Mouse (Mus musculus) limb, embryonic 15.5 days (tissue): Measurements from ENCODE around the gene Pacs2. TPM values are rescaled to one million over a fixed set of nuclear protein-coding genes. Genes with fewer than 3 reads are reported as not detected.
A peak's percentile ranks its signal among the peaks of the same experiment; 100 is the strongest.

ENCODE experiments used
- ATAC-seq: fragments of 200-750 bp; cut with Nextera tagmentation; 2 replicates; pipeline ENCODE4 v1.8.0; 2017; ENCODE audit warnings: low read depth, moderate TSS enrichment; ENCODE audit not compliant: insufficient number of reproducible peaks, low FRiP score, low TSS enrichment
- H3K27ac ChIP-seq: fragments of 300-500 bp; sonication (generic); 2 replicates; pipeline ENCODE4 v1.5.1; 2015; ENCODE audit warnings: moderate library complexity, mild to moderate bottlenecking, inconsistent platforms
- H3K27me3 ChIP-seq: fragments of 300-500 bp; sonication (generic); 2 replicates; pipeline ENCODE4 v1.6.1; 2015; ENCODE audit warnings: inconsistent platforms
- H3K36me3 ChIP-seq: fragments of 300-500 bp; sonication (generic); 2 replicates; pipeline ENCODE4 v1.6.1; 2015; ENCODE audit warnings: inconsistent platforms
- H3K4me1 ChIP-seq: fragments of 300-500 bp; sonication (generic); 2 replicates; pipeline ENCODE4 v1.6.1; 2015; ENCODE audit warnings: inconsistent platforms
- H3K4me2 ChIP-seq: fragments of 300-500 bp; sonication (generic); 2 replicates; pipeline ENCODE4 v1.6.1; 2015; ENCODE audit warnings: mild to moderate bottlenecking, inconsistent platforms
- H3K4me3 ChIP-seq: fragments of 300-500 bp; sonication (generic); 2 replicates; pipeline ENCODE4 v1.5.1; 2015; ENCODE audit warnings: mild to moderate bottlenecking, inconsistent platforms
- H3K9ac ChIP-seq: fragments of 300-500 bp; sonication (generic); 2 replicates; pipeline ENCODE4 v1.6.1; 2015; ENCODE audit warnings: inconsistent platforms
- H3K9me3 ChIP-seq: fragments of 300-500 bp; sonication (generic); 2 replicates; pipeline ENCODE4 v1.6.1; 2016; ENCODE audit warnings: inconsistent platforms
- WGBS: fragments of 180-500 bp; shearing (Covaris S2); methylation state at CpG from one replicate; pipeline ENCODE4 v1.1.7; 2015; 5-methylcytosine and 5-hydroxymethylcytosine counted together
- polyA plus RNA-seq: library from polyadenylated mRNA; unstranded; fragments of >200 nt; fragmentation: Nextera tagmentation; extraction: Ambion mirVana; gene quantifications from 2 replicates; pipeline ENCODE4 v1.2.1, GENCODE M21; 2015

The Pacs2 gene
- polyA plus RNA-seq, 1 experiment from 2014 or later: 12.9 TPM

GRCm38 (mm10) chr12:112991444-112991843 is 22.9 kb upstream of the Pacs2 start:
- no peaks in the 10 kb centered on the region for H3K9me3 ChIP-seq
- H3K27me3 ChIP-seq: no peaks in the 10 kb centered on the region
- peaks cover 36% of the 10 kb centered on the region for H3K36me3 ChIP-seq
- H3K4me1 ChIP-seq: no peaks in the 10 kb centered on the region
- ATAC-seq: no peak
- H3K4me2 ChIP-seq: no peak overlapping the region
- no peak overlapping the region for H3K9ac ChIP-seq
- H3K4me3 ChIP-seq: no peak overlapping the region
- WGBS: 77% methylated on average over 2 of the region's 2 CpGs
- H3K27ac ChIP-seq: no peak overlapping the region

- Histone ChIP-seq H3K36me3 (peaks cover 24% of the 10 kb centered on the region), H3K9me3 (no peaks in the 10 kb centered on the region), H3K4me3 (no peak overlapping the region), H3K27me3 (no peaks in the 10 kb centered on the region), H3K4me1 (peaks cover 11% of the 10 kb centered on the region), H3K27ac (no peak overlapping the region), H3K4me2 (no peak overlapping the region), H3K9ac (no peak overlapping the region)
- ATAC-seq: no peak
- WGBS: 70% methylated on average over 4 of the region's 4 CpGs
Measured at GRCm38 (mm10) chr12:112994153-112994552, 20.2 kb upstream of the Pacs2 start.

GRCm38 (mm10) chr12:112999569-113000293 is 14.6 kb upstream of the Pacs2 start:
- H3K4me3 ChIP-seq: peak overlapping the region; percentile 93
- peak overlapping the region; percentile 80 for H3K4me2 ChIP-seq
- ATAC-seq: no peak
- no peaks in the 10 kb centered on the region for H3K9me3 ChIP-seq
- H3K27ac ChIP-seq: peak overlapping the region; percentile 96
- peak overlapping the region; percentile 99 for H3K9ac ChIP-seq
- 1% methylated on average over 56 of the region's 56 CpGs for WGBS
- H3K36me3 ChIP-seq: 0 out of 2 replicates have a peak, but pooled peaks cover 10% of the 10 kb centered on the region
- no peaks in the 10 kb centered on the region for H3K27me3 ChIP-seq
- peaks cover 21% of the 10 kb centered on the region for H3K4me1 ChIP-seq

- Histone ChIP-seq H3K36me3 (0 out of 2 replicates have a peak, but pooled peaks cover 10% of the 10 kb centered on the region), H3K4me2 (peak within 1 kb of the TSS; percentile 80), H3K9ac (peak within 1 kb of the TSS; percentile 99), H3K27me3 (no peaks in the 10 kb centered on the region), H3K9me3 (no peaks in the 10 kb centered on the region), H3K4me1 (peaks cover 21% of the 10 kb centered on the region), H3K27ac (peak within 1 kb of the TSS; percentile 96), H3K4me3 (peak within 1 kb of the TSS; percentile 93)
- WGBS: under 1% methylated on average over 95 of the region's 96 CpGs
- ATAC-seq: peak; percentile 99
Measured at GRCm38 (mm10) chr12:113000294-113001132, 13.8 kb upstream of the Pacs2 start, which contains the start of gene Brf1. Gene Brf1 (minus strand): TSS chr12:113000704.

GRCm38 (mm10) chr12:113001133-113001474 is 13.2 kb upstream of the Pacs2 start:
- Histone ChIP-seq H3K9ac (peak overlapping the region; percentile 54), H3K4me3 (peak overlapping the region; percentile 93), H3K27me3 (no peaks in the 10 kb centered on the region), H3K9me3 (no peaks in the 10 kb centered on the region), H3K36me3 (0 out of 2 replicates have a peak, but pooled peaks cover 10% of the 10 kb centered on the region), H3K4me2 (peak overlapping the region; percentile 70), H3K27ac (peak overlapping the region; percentile 96), H3K4me1 (peaks cover 21% of the 10 kb centered on the region)
- WGBS: 6% methylated on average over 5 of the region's 5 CpGs
- no peak for ATAC-seq

GRCm38 (mm10) chr12:113002667-113003066 is 11.6 kb upstream of the Pacs2 start:
- H3K4me2 ChIP-seq: no peak overlapping the region
- H3K9ac ChIP-seq: no peak overlapping the region
- ATAC-seq: no peak
- no peaks in the 10 kb centered on the region for H3K27me3 ChIP-seq
- 34% methylated on average over 2 of the region's 2 CpGs for WGBS
- H3K36me3 ChIP-seq: no peaks in the 10 kb centered on the region
- H3K4me3 ChIP-seq: no peak overlapping the region
- no peak overlapping the region for H3K27ac ChIP-seq
- peaks cover 21% of the 10 kb centered on the region for H3K4me1 ChIP-seq
- H3K9me3 ChIP-seq: no peaks in the 10 kb centered on the region

GRCm38 (mm10) chr12:113004011-113004410 is 10.3 kb upstream of the Pacs2 start:
- no peak overlapping the region for H3K4me2 ChIP-seq
- peaks cover 10% of the 10 kb centered on the region for H3K4me1 ChIP-seq
- 74% methylated on average over 8 of the region's 8 CpGs for WGBS
- H3K36me3 ChIP-seq: no peaks in the 10 kb centered on the region
- no peaks in the 10 kb centered on the region for H3K27me3 ChIP-seq
- H3K9me3 ChIP-seq: no peaks in the 10 kb centered on the region
- no peak overlapping the region for H3K27ac ChIP-seq
- no peak overlapping the region for H3K9ac ChIP-seq
- no peak overlapping the region for H3K4me3 ChIP-seq
- no peak for ATAC-seq

- H3K27me3 ChIP-seq: no peaks in the 10 kb centered on the region
- peaks cover 6% of the 10 kb centered on the region; the same call in 1 of the 2 replicates for H3K4me1 ChIP-seq
- WGBS: 27% methylated on average over 4 of the region's 4 CpGs
- no peak overlapping the region for H3K9ac ChIP-seq
- H3K9me3 ChIP-seq: no peaks in the 10 kb centered on the region
- ATAC-seq: no peak
- no peak overlapping the region for H3K4me2 ChIP-seq
- no peak overlapping the region for H3K27ac ChIP-seq
- no peaks in the 10 kb centered on the region for H3K36me3 ChIP-seq
- no peak overlapping the region for H3K4me3 ChIP-seq
Measured at GRCm38 (mm10) chr12:113004993-113005392, 9.3 kb upstream of the Pacs2 start.

GRCm38 (mm10) chr12:113011702-113012360 is 2.5 kb upstream of the Pacs2 start:
- Histone ChIP-seq H3K27me3 (no peaks in the 10 kb centered on the region), H3K4me2 (no peak overlapping the region), H3K4me1 (peaks cover 34% of the 10 kb centered on the region), H3K36me3 (no peaks in the 10 kb centered on the region), H3K9me3 (no peaks in the 10 kb centered on the region), H3K27ac (no peak overlapping the region), H3K4me3 (no peak overlapping the region), H3K9ac (no peak overlapping the region)
- no peak for ATAC-seq
- 81% methylated on average over 6 of the region's 6 CpGs for WGBS

- no peak overlapping the region for H3K9ac ChIP-seq
- no peaks in the 10 kb centered on the region for H3K9me3 ChIP-seq
- no peak overlapping the region for H3K4me2 ChIP-seq
- peak overlapping the region; percentile 94 for H3K27ac ChIP-seq
- no peak for ATAC-seq
- H3K27me3 ChIP-seq: no peaks in the 10 kb centered on the region
- H3K4me1 ChIP-seq: peaks cover 36% of the 10 kb centered on the region
- WGBS: 92% methylated on average over 5 of the region's 5 CpGs
- no peaks in the 10 kb centered on the region for H3K36me3 ChIP-seq
- H3K4me3 ChIP-seq: no peak overlapping the region
Measured at GRCm38 (mm10) chr12:113012443-113012842, 1.9 kb upstream of the Pacs2 start.

GRCm38 (mm10) chr12:113013021-113013491 is 1.3 kb upstream of the Pacs2 start:
- Histone ChIP-seq H3K36me3 (no peaks in the 10 kb centered on the region), H3K9me3 (no peaks in the 10 kb centered on the region), H3K4me3 (0 out of 2 replicates have a peak overlapping the region, but pooled peaks have one; percentile 62), H3K27me3 (no peaks in the 10 kb centered on the region), H3K4me2 (peak overlapping the region; percentile 66; the same call in 1 of the 2 replicates), H3K27ac (peak overlapping the region; percentile 94), H3K4me1 (peaks cover 36% of the 10 kb centered on the region), H3K9ac (no peak overlapping the region)
- 50% methylated on average over 3 of the region's 3 CpGs for WGBS
- ATAC-seq: no peak
